Mouse (Mus musculus): ENCODE measurements around the gene Nckap5l. TPM values are rescaled to one million over a fixed set of nuclear protein-coding genes. Genes with fewer than 3 reads are reported as not detected.
A peak's percentile ranks its signal among the peaks of the same experiment; 100 is the strongest.

The Nckap5l gene
- total and polyA plus RNA-seq, 2 experiments from 2014 or later, result 10.3 to 17.6 TPM

- 62% methylated on average over 14 of the region's 14 CpGs for WGBS
- Histone ChIP-seq H3K27me3 (ENCODE audit: insufficient read depth, low read length) (no peaks in the 10 kb centered on the region), H3K4me3 (ENCODE audit: low read depth, low read length) (no peak overlapping the region), H3K36me3 (ENCODE audit: insufficient read depth) (peaks cover 34% of the 10 kb centered on the region), H3K9ac (no peak overlapping the region), H3K4me1 (ENCODE audit: insufficient read depth) (no peaks in the 10 kb centered on the region), H3K27ac (ENCODE audit: low read depth, low read length) (no peak overlapping the region; the same call in 1 of the 2 replicates), H3K9me3 (ENCODE audit: low read length) (no peaks in the 10 kb centered on the region), H3K4me2 (ENCODE audit: low read depth) (no peak overlapping the region)
- no peak for TF ChIP-seq CTCF (IDR thresholded peaks at IDR 0.05; ENCODE audit: low read depth)
- ATAC-seq, result no peak
- peak; percentile 20 for DNase-seq
Observed at GRCm38 (mm10) chr15:99411747-99412146, 45.8 kb downstream of the Nckap5l start.

DNA sequence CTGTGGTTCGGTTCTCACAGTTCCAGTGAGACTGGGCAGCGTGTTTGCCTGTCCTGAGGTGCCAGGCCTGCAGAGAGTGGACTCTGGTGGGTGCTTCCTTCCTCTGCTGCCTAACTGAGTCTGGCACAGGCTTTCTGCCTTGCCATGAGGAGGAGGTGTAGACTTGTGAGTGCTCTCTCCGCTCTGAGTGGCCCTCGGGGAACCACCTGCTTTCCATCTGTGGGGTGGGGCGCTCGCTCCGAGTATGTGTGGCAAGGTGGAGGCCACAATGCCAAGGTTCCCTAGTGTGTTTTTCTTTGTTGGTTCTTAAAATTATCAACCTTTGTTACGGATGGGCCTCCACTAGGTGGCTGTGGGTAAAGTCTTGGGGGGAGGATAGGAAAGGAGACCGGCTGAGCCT lies 48.7 kb downstream of the Nckap5l start:
- H3K36me3 ChIP-seq (ENCODE audit: insufficient read depth), result peaks cover 63% of the 10 kb centered on the region

DNA sequence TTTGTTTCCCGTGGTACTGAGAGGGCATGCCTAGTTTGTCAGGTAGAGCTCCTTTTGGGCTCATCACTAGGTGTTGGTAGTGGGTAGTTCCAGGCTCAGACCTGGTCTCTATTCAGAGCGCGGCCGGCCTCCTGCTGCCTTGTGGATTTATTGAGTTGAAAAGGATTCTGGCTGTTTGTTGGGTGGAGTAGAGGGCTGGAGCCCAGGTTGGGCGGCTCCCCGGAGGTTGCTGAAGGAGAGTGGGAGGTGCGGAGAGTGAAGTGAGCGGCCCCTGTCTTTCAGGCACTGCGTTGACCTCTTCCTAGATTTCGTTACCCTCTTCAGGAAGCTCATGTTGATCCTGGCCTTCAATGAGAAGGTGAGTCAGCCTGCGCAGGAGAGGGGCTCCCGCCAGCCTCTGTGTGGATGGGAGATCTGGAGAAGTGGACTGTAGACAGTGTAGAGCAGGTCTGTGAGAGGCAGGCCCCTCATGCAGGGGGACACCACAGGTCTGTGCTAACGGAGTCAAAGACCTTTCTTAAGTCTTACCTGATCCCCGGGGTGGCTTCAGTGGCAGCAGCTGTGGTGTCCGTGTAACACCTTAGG lies 50.5 kb downstream of the Nckap5l start:
- no peak for ATAC-seq
- no peak overlapping the region for H3K4me2 ChIP-seq (ENCODE audit: low read depth)
- no peaks in the 10 kb centered on the region for H3K4me1 ChIP-seq (ENCODE audit: insufficient read depth)
- H3K9me3 ChIP-seq (ENCODE audit: low read length), result no peaks in the 10 kb centered on the region
- no peak for TF ChIP-seq CTCF (IDR thresholded peaks at IDR 0.05; ENCODE audit: low read depth)
- no peak overlapping the region for H3K27ac ChIP-seq (ENCODE audit: low read depth, low read length)
- H3K36me3 ChIP-seq (ENCODE audit: insufficient read depth), result peaks cover 79% of the 10 kb centered on the region
- no peak overlapping the region for H3K9ac ChIP-seq
- no peaks in the 10 kb centered on the region for H3K27me3 ChIP-seq (ENCODE audit: insufficient read depth, low read length)
- H3K4me3 ChIP-seq (ENCODE audit: low read depth, low read length), result no peak overlapping the region
- no peak for DNase-seq
- 89% methylated on average over 15 of the region's 15 CpGs for WGBS

More for the DNA sequence above, 48.7 kb downstream of the Nckap5l start:
- Histone ChIP-seq H3K27ac (ENCODE audit: low read depth, low read length) (no peak overlapping the region), H3K9ac (no peak overlapping the region), H3K4me2 (ENCODE audit: low read depth) (no peak overlapping the region), H3K27me3 (ENCODE audit: insufficient read depth, low read length) (no peaks in the 10 kb centered on the region), H3K4me3 (ENCODE audit: low read depth, low read length) (no peak overlapping the region), H3K9me3 (ENCODE audit: low read length) (no peaks in the 10 kb centered on the region), H3K4me1 (ENCODE audit: insufficient read depth) (no peaks in the 10 kb centered on the region)
- TF ChIP-seq CTCF (IDR thresholded peaks at IDR 0.05; ENCODE audit: low read depth), result no peak
- no peak for DNase-seq
- WGBS, result 95% methylated on average over 9 of the region's 9 CpGs
- no peak for ATAC-seq

DNA sequence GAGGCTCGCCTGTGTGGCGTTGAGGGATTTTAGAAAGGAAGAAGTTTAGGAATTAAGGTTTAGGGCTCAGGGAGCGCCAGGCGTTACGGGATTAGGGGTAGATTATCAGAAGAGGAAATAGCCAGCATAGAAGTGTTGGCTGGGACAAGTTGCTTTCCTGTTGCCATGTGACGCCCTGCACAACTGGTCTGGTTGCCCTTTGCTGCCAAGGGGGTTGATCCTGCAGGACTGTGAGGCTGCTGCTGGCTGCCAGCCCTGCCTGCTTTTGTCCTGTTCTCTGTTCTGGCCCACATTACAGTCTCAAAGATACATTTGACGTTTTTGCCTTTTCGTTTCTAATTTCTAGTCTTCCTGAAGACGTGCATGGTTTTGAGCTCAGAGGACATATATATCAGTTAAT lies 52.4 kb downstream of the Nckap5l start:
- Histone ChIP-seq H3K4me2 (ENCODE audit: low read depth) (no peak overlapping the region), H3K27me3 (ENCODE audit: insufficient read depth, low read length) (no peaks in the 10 kb centered on the region), H3K36me3 (ENCODE audit: insufficient read depth) (peaks cover 79% of the 10 kb centered on the region), H3K4me1 (ENCODE audit: insufficient read depth) (no peaks in the 10 kb centered on the region), H3K4me3 (ENCODE audit: low read depth, low read length) (no peak overlapping the region), H3K9ac (no peak overlapping the region), H3K27ac (ENCODE audit: low read depth, low read length) (no peak overlapping the region), H3K9me3 (ENCODE audit: low read length) (no peaks in the 10 kb centered on the region)
- ATAC-seq (no peak), DNase-seq (no peak)
- whole genome bisulfite sequencing, result 86% methylated on average over 9 of the region's 9 CpGs
- no peak for TF ChIP-seq CTCF (IDR thresholded peaks at IDR 0.05; ENCODE audit: low read depth)

DNA sequence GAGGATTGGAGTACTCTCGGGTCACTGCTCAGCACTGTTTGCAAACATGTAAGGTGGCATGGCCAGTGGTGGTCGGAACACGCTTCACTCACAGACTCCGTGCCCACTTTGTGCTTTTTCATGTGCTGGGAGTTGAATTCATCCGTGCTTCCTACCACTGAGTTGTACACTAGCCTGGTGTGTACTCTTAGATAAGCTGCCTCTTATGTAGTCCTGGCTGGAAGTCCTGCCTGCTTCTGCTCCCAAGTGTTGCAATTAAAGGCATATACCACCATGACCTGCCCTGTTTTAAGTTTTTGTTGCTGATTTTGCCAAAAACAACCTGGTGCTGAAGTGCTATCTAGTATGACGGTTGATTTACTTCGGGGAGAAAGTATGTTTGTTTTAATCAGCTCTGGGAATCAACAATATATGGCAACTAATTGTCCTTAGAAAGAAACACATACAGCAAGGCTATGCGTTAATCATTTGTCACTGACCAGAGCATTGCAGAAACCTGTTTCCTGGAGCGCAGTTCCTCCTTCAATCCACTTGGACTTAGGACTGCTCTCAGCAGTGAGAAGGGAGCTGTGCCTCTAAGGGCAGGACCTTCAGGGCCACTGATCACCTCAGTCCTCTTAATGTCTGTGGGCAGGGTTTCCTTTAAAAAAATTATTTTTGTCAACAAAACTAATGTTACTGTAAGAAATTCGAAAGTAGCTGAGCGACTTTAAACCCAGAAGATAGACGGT lies 54.2 kb downstream of the Nckap5l start:
- H3K27ac ChIP-seq (ENCODE audit: low read depth, low read length), result no peak overlapping the region
- H3K4me2 ChIP-seq (ENCODE audit: low read depth), result no peak overlapping the region
- no peak for TF ChIP-seq CTCF (IDR thresholded peaks at IDR 0.05; ENCODE audit: low read depth)
- DNase-seq (no peak), ATAC-seq (no peak)
- 93% methylated on average over 12 of the region's 12 CpGs for WGBS
- H3K9ac ChIP-seq, result no peak overlapping the region
- H3K4me1 ChIP-seq (ENCODE audit: insufficient read depth), result no peaks in the 10 kb centered on the region
- peaks cover 63% of the 10 kb centered on the region for H3K36me3 ChIP-seq (ENCODE audit: insufficient read depth)
- no peaks in the 10 kb centered on the region for H3K27me3 ChIP-seq (ENCODE audit: insufficient read depth, low read length)
- no peak overlapping the region for H3K4me3 ChIP-seq (ENCODE audit: low read depth, low read length)
- no peaks in the 10 kb centered on the region for H3K9me3 ChIP-seq (ENCODE audit: low read length)

GRCm38 (mm10) chr15:99400602-99401001 lies 56.9 kb downstream of the Nckap5l start:
- H3K4me3 ChIP-seq (ENCODE audit: low read depth, low read length), result no peak overlapping the region
- ATAC-seq (no peak), DNase-seq (no peak)
- H3K9ac ChIP-seq, result no peak overlapping the region
- no peaks in the 10 kb centered on the region for H3K4me1 ChIP-seq (ENCODE audit: insufficient read depth)
- H3K27me3 ChIP-seq (ENCODE audit: insufficient read depth, low read length), result no peaks in the 10 kb centered on the region
- TF ChIP-seq CTCF (IDR thresholded peaks at IDR 0.05; ENCODE audit: low read depth), result no peak
- no peak overlapping the region for H3K27ac ChIP-seq (ENCODE audit: low read depth, low read length)
- WGBS, result 91% methylated on average over 6 of the region's 6 CpGs
- peaks cover 36% of the 10 kb centered on the region for H3K36me3 ChIP-seq (ENCODE audit: insufficient read depth)
- no peaks in the 10 kb centered on the region for H3K9me3 ChIP-seq (ENCODE audit: low read length)
- H3K4me2 ChIP-seq (ENCODE audit: low read depth), result no peak overlapping the region

DNA sequence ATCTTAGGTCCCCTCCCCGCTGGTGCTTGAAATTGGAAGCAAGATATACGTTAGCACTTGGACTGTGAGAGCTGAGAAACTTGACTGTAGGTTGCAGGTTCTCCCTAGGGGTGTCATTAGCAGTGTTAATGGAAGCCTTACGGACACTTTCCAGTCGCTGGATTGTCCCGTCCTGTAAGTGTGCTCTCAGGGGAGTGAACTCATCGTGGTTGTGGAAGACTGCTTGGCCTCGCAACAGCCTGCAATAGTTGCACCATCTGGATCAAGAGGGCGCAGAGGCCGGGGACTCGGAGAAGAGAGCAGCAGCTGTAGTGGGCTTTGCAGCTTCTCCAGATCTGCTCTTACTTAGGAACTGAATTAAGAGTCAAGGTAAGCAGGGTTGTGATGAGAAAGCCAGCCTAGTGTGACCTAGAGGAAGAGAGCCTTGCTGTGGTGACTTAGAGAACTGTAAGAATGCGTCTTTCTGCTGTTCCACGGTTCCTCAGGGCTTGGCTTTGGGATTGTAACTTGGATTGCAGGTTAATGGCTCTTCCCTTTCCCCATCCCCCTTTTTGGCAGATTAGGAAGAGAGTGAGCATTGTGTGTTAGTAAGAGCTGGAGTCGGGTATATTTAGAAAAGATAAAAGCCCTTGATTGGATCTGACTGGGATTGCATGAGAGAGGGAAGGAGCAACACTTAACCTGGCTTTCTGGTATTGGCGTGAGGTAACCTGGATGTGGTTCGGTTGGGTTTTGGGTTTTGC lies 57.9 kb downstream of the Nckap5l start:
- no peak for TF ChIP-seq CTCF (IDR thresholded peaks at IDR 0.05; ENCODE audit: low read depth)
- H3K36me3 ChIP-seq (ENCODE audit: insufficient read depth), result peaks cover 27% of the 10 kb centered on the region
- DNase-seq, result no peak
- no peaks in the 10 kb centered on the region for H3K27me3 ChIP-seq (ENCODE audit: insufficient read depth, low read length)
- no peak overlapping the region for H3K4me3 ChIP-seq (ENCODE audit: low read depth, low read length)
- no peak overlapping the region for H3K27ac ChIP-seq (ENCODE audit: low read depth, low read length)
- no peak overlapping the region for H3K4me2 ChIP-seq (ENCODE audit: low read depth)
- H3K9ac ChIP-seq, result no peak overlapping the region
- H3K9me3 ChIP-seq (ENCODE audit: low read length), result no peaks in the 10 kb centered on the region
- 79% methylated on average over 15 of the region's 15 CpGs for WGBS
- H3K4me1 ChIP-seq (ENCODE audit: insufficient read depth), result 0 out of 2 replicates have a peak, but pooled peaks cover 9% of the 10 kb centered on the region
- ATAC-seq, result no peak

Measured in forebrain, postnatal 0 days (tissue).